Mouse (Mus musculus): ENCODE measurements around the gene Ptp4a2. TPM values are rescaled to one million over a fixed set of nuclear protein-coding genes. Genes with fewer than 3 reads are reported as not detected.

Ptp4a2 gene
- total RNA-seq, 1 experiment from 2014 or later = 530 TPM

DNA sequence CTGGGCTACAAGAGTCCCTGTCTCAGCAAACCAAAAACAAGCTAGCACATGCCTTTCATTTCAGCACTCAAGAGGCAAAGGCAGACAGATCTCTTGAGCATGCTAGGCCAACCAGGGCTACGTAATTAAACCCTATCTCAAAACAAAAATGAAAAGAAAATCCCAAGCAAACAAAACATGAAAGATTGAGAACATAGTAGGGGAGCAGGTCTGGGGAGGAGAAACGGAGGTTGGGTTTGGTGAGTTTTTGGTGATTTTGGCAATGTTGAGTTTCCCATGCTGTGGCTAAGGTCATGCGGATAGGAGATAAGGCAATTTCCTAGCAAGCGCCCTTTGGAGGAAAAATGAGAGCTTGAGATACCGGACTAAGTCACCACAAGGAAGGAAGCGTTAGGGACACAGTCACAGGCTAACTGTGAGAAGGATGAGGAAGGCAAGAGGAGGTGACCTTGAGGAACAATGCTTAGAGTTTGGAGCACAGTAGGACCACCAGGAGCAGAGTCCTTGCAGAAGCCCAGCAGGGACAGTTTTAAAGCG, 18.3 kb upstream of the Ptp4a2 start:
- ATAC-seq (replicated peaks in 1 of 2; ENCODE audit: insufficient read depth in 1 of 2, low FRiP score in 2 of 2, low TSS enrichment in 1 of 2, low read depth in 1 of 2, poor library complexity in 2 of 2, severe bottlenecking in 2 of 2) = no peak

DNA sequence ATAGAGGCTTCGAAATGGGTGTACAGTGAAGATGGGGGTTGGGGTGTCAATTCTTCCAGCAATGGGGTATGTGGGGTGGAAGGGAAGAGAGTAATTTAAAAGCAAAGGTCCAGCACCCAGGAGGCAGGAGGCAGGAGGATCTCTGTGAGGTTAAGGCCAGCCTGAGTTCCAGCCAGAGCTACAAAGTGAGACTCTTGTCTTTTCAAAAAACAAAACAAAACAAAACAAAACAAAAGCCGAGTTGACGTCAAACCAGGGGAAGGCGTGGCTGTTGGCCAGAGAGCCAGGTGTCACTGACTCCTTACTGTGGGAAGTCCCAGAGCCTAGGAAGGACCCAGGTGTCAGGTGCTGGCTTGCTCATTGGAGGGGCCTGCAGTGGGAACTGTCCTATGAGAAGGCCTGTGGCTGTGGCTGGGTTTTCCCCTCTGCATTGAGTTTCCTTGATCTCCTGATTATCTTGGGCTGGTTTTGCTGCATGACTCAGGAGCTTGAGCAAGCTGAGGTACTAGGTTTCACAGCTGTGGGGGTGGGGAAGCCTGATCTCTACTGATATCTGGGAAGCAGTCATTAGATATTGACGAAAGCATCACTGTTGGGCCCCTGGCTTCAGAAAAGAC, 17.2 kb upstream of the Ptp4a2 start:
- ATAC-seq (replicated peaks in 1 of 2; ENCODE audit: insufficient read depth in 1 of 2, low FRiP score in 2 of 2, low TSS enrichment in 1 of 2, low read depth in 1 of 2, poor library complexity in 2 of 2, severe bottlenecking in 2 of 2) = peak; percentile 68 to 93

DNA sequence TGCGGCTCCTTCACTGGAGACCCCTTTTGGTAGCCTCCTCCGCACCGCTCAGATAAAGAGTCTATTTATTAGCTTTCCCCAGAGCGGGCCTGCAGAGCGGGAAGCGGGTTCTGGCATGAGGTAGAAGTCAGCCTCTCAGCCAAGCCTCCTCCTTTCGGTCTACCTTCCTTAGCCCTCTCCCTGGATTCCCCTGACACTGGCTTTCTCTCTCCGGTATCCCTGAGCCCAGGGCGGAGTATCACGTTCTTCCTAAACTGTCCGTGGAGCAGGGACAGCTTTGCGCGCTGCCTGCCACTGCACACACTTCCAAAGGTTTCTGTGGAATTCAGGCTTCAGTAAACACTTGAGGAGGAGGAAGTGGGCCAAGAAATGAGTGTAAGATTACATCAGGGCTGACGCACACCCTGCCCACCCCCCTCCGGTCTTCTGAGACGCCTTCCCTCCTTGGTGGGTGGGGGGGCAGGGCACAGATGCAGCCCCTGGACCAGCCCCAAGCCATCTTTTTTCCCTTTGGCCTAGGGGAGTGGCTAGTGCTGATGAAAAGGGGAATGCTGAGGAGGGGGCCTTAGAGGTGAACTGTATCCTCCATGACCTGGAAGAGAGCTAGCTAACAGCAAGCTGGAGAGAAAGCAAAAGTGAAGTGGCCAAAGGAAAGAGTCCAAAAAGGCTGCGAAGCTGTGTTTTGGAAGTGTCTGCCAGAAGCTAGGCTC, 15.7 kb upstream of the Ptp4a2 start:
- no peak for ATAC-seq (replicated peaks in 1 of 2; ENCODE audit: insufficient read depth in 1 of 2, low FRiP score in 2 of 2, low TSS enrichment in 1 of 2, low read depth in 1 of 2, poor library complexity in 2 of 2, severe bottlenecking in 2 of 2)

- no peak for ATAC-seq (replicated peaks in 1 of 2; ENCODE audit: insufficient read depth in 1 of 2, low FRiP score in 2 of 2, low TSS enrichment in 1 of 2, low read depth in 1 of 2, poor library complexity in 2 of 2, severe bottlenecking in 2 of 2)
These were observed 15.2 kb upstream of the Ptp4a2 start for GRCm38 (mm10) chr4:129795861-129796260.

DNA sequence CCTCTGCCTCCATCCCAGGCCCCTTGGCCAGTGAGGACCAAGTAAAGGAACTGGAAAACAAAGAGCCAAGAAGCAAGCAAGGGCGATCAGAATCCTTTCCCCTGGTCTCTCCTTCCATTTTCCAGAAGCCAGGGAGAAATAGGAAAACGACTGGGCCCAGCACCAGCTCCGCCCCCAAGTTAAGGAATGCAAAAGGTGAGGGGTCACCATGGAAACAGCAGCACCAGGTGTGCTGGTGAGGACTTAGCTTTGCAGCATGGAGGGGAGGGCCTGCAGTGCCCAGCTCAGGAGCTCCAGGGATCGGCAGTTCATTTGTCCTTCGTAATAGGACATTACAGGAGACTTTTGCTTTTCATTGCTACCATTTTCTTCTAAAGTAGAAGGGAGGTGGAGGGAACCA, 13.0 kb upstream of the Ptp4a2 start:
- ATAC-seq (replicated peaks in 1 of 2; ENCODE audit: insufficient read depth in 1 of 2, low FRiP score in 2 of 2, low TSS enrichment in 1 of 2, low read depth in 1 of 2, poor library complexity in 2 of 2, severe bottlenecking in 2 of 2) = no peak

DNA sequence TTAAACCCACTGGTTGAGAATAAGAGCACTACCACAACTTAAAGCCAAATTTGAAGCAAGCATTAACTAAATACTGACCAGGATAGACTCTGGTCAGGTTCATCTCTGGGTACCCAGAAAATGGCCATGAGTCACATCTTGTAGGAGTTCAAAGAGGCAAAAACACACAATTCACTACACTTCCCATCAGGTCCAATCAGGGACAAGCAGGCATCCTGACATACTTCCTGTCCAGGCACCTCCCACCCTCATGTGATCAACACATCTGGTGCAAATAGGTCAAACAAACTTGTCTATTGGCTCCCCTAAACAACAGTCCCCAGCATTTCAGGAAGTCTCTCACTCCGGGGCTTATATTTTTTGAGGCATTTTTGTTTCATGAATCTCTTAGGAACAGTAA, 7.7 kb upstream of the Ptp4a2 start:
- peak; percentile 46 to 76 for ATAC-seq (replicated peaks in 1 of 2; ENCODE audit: insufficient read depth in 1 of 2, low FRiP score in 2 of 2, low TSS enrichment in 1 of 2, low read depth in 1 of 2, poor library complexity in 2 of 2, severe bottlenecking in 2 of 2)

GRCm38 (mm10) chr4:129805059-129805458, 6.0 kb upstream of the Ptp4a2 start:
- ATAC-seq (replicated peaks in 1 of 2; ENCODE audit: insufficient read depth in 1 of 2, low FRiP score in 2 of 2, low TSS enrichment in 1 of 2, low read depth in 1 of 2, poor library complexity in 2 of 2, severe bottlenecking in 2 of 2) = no peak

DNA sequence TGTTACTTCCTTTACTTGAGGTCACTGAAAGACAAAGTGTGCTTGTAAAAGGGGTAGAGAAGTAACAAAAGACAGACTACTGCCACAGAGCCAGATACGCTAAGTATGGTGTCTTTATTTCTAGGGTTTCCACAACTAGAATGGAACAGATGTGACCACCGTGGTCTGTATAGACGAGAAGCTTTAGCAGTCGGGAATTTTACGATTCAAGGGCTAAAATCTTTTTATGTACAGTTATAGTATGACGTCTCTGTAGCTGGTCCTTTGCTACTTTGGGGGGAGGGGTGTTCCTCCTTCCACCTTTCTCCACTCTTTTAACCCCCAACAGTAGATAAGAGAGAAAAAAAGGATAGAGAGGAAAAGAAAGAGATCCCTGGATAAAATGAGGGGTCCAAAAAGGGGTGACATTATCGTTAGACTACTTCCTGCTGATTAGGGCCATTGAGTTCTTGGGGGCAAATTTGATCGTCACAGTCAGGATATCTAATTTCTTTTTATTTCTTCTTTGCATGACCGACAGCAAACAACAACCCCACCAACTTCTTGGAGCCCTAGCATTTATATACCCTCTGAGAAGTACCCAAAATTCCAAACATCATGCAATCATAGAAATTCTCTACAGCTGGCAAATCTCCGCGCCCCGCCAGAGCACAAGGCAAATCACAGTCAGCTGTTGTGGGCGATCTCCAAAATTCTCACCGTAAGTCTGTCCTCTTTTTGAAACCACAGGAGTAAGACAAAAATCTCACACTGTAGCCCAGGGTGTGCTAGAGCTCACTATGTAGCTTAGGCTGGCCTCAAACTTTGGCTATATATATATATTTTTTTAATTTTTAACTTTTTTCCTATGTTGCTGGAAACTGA, 818 bp downstream of the Ptp4a2 start:
- ATAC-seq (replicated peaks in 1 of 2; ENCODE audit: insufficient read depth in 1 of 2, low FRiP score in 2 of 2, low TSS enrichment in 1 of 2, low read depth in 1 of 2, poor library complexity in 2 of 2, severe bottlenecking in 2 of 2) = no peak

DNA sequence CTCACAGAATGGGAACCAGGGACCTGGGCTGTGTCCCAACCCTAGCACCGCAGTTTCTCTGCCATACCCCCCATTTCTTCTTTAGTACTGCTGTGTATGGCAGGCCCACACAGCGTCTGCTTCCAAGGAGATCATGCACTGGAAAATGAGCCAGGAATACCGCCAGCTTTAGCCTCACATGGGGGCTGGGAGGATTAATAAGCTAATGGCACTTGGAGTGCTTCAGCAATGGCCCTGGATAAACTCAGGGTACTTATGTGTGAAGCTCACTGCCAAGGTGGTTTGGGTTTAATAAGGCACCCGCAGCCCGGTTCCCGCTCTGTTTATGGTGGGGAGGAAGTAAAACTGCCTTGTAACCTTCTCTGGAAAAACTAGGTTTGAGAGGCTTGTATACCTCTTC, 6.6 kb downstream of the Ptp4a2 start:
- ATAC-seq (replicated peaks in 1 of 2; ENCODE audit: insufficient read depth in 1 of 2, low FRiP score in 2 of 2, low TSS enrichment in 1 of 2, low read depth in 1 of 2, poor library complexity in 2 of 2, severe bottlenecking in 2 of 2) = no peak

DNA sequence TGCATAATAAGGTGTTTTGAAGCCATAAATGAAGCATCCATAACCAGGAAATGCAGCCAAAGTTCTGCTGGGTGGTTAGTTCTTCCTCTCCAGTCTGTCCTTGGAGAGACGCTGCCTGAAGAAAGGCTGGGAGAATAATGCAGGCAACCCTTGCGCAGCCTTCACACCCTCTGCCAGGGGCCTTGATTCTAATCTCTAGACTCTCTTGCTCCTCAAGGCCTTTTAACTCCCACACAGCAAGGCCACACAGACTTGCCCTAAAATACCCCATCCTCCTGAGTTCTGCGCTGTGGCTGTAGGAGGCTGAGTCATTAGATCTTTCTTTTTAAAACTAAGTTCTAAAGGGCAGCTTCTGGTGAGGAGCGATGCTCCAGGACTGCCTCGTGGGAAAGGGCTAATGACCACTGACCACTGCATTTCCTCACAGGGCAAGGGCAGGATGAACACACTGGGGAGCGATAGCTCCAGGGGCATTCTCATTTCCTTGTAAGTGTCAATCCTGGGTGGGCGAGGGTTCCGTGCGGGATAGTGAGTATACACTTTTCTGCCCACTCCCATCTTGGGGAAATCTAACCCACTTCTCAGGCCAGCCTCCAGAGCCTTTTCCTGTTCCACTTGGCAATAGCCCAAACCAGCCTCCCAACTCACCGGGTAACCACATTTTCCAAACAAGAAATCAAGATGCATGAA, 7.6 kb downstream of the Ptp4a2 start:
- no peak for ATAC-seq (replicated peaks in 1 of 2; ENCODE audit: insufficient read depth in 1 of 2, low FRiP score in 2 of 2, low TSS enrichment in 1 of 2, low read depth in 1 of 2, poor library complexity in 2 of 2, severe bottlenecking in 2 of 2)

GRCm38 (mm10) chr4:129819712-129820336, 8.8 kb downstream of the Ptp4a2 start:
- peak; percentile 94 to 96 for ATAC-seq (replicated peaks in 1 of 2; ENCODE audit: insufficient read depth in 1 of 2, low FRiP score in 2 of 2, low TSS enrichment in 1 of 2, low read depth in 1 of 2, poor library complexity in 2 of 2, severe bottlenecking in 2 of 2)

DNA sequence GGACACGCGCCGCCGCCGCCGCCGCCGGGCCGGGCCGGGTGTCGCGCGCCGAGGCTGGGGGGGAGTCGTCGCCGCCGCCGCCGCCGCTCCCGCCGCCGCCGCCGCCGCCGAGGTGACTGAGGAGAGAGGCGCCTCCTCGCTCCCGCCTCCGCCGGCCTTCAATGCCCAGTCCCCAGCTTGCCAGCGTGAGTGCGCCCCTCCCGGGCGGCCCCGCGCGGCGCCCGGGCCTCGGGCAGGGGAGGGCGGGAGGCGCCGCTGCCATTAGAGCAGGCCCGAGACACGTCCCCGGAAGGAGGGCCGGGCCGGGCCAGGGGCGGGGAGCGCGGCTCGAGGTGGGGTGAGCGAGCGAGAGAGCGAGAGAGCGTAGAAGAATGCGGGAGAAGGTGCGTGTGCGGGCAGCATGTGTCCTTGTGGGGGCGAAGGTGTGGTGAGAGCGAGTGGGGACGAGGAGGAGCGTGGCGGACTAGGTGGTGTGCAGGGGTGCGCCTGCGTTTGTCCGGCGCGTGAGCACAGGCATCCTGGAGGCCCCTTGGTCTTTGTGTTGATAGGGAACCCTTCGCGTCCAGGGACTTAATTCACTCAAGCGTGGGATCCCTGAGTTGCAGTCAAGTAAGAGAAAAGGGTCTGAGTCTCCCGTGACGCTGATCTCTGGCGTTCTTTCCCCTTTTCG, 9.5 kb downstream of the Ptp4a2 start:
- ATAC-seq (replicated peaks in 1 of 2; ENCODE audit: insufficient read depth in 1 of 2, low FRiP score in 2 of 2, low TSS enrichment in 1 of 2, low read depth in 1 of 2, poor library complexity in 2 of 2, severe bottlenecking in 2 of 2) = peak; percentile 12 to 40; a peak in 3 of 4 replicates

DNA sequence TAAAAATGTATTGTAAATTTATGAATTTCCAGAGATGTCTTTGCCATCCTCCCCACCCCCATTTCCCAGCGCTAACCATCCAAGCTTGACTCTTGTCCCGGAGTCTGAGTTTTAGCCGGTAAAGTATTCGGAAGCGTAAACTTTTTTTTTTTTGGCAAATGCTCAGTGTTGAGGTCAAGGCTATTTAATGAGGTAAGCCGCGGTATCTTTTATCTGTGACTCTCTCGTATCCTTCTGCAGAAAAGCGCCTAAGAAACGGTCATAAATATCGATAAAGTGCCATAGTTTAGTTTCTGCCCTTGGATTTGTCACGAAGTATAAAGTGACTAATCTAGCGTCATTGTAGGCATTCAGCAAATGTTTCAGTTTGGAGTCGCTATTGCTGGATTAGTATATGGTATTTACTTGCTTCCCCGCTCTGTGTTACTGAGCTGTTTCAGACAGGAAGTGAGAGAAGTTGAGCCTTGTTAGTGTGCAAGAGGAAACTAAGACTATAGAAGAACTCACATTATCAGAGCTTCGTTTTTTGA, 10.1 kb downstream of the Ptp4a2 start:
- 0 out of 4 replicates have a peak, but pooled peaks of 1 of the 2 experiments have one; percentile 22 for ATAC-seq (replicated peaks in 1 of 2; ENCODE audit: insufficient read depth in 1 of 2, low FRiP score in 2 of 2, low TSS enrichment in 1 of 2, low read depth in 1 of 2, poor library complexity in 2 of 2, severe bottlenecking in 2 of 2)

- ATAC-seq (replicated peaks in 1 of 2; ENCODE audit: insufficient read depth in 1 of 2, low FRiP score in 2 of 2, low TSS enrichment in 1 of 2, low read depth in 1 of 2, poor library complexity in 2 of 2, severe bottlenecking in 2 of 2) = no peak
These were observed 11.3 kb downstream of the Ptp4a2 start for GRCm38 (mm10) chr4:129822324-129822723.

DNA sequence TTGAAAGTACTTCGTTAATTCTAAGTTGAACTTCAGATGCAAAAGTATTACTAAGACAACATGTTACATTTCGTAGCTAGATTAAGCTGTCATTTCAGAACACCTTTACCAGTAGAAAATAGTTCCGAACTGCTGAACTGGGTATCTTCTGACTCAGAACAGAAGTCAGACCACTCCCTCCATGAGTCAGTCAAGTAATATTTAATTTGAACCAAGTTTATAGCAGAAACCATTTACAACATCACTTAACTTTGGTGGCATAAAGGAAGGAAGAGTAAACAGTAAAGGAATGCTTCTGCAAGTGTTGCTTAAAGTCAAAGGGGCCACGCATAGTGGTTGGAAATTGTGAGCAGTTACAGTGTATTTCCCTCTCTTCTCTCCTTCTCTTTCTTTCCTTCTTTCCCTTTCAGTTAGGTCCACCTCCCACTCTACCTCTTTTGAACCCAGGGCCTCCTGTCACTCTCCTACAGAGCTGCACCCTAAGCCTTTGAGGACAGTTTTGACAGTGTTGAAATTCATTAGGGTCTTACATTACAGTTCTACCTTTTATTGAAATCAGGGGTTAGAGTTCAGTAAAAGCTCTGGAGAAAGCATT, 12.3 kb downstream of the Ptp4a2 start:
- ATAC-seq (replicated peaks in 1 of 2; ENCODE audit: insufficient read depth in 1 of 2, low FRiP score in 2 of 2, low TSS enrichment in 1 of 2, low read depth in 1 of 2, poor library complexity in 2 of 2, severe bottlenecking in 2 of 2) = no peak

- ATAC-seq (replicated peaks in 1 of 2; ENCODE audit: insufficient read depth in 1 of 2, low FRiP score in 2 of 2, low TSS enrichment in 1 of 2, low read depth in 1 of 2, poor library complexity in 2 of 2, severe bottlenecking in 2 of 2) = no peak
These were observed 16.6 kb downstream of the Ptp4a2 start for GRCm38 (mm10) chr4:129827611-129828010.

Measured in hematopoietic stem cell, adult 5-6 weeks (primary cell).